Mouse (Mus musculus): ENCODE data around the gene Pik3cd. TPM values are rescaled to one million over a fixed set of nuclear protein-coding genes. Genes with fewer than 3 reads are reported as not detected.

The Pik3cd gene
- polyA plus RNA-seq (2021; fragmentation: Nextera tagmentation), result 4.3 and 6.9 TPM in 2 replicates
- long read RNA-seq, experiment 1, partial matches to known transcripts, result 4 of 13 reads
- long read RNA-seq, experiment 1, other reads (novel, unspliced or antisense), result 8 of 13 reads
- long read RNA-seq, experiment 2, full-length matches to known transcripts, result 1 of 37 reads
- long read RNA-seq, experiment 2, partial matches to known transcripts, result 11 of 37 reads
- long read RNA-seq, experiment 2, other reads (novel, unspliced or antisense), result 25 of 37 reads

GRCm38 (mm10) chr4:149702210-149702979, at the start of gene Pik3cd:
Gene Pik3cd, minus strand, starts transcription at chr4:149702571.

GRCm38 (mm10) chr4:149737383-149738324, 35.3 kb upstream of the Pik3cd start, which contains the start of gene Tmem201:
Gene Tmem201, minus strand, starts transcription at chr4:149738044.

Small RNA genes within 50 kb of the gene (microRNA-seq; reads per million reads assigned to microRNA genes)
- 0.64 reads per million for gene Mir7023

Other genes starting within 250 kb of the Pik3cd start
- 0.79 TPM in 1 of 2 replicates, not detected in the other for gene Rbp7, start 247.6 kb downstream of the Pik3cd start, polyA plus RNA-seq (2021; fragmentation: Nextera tagmentation)
- not detected in 2 replicates for gene Tmem274, start 225.2 kb downstream of the Pik3cd start, polyA plus RNA-seq (2021; fragmentation: Nextera tagmentation)
- 3.3 and 4.4 TPM in 2 replicates for gene Nmnat1, start 217.4 kb downstream of the Pik3cd start, polyA plus RNA-seq (2021; fragmentation: Nextera tagmentation)
- gene Lzic, start 217.3 kb downstream of the Pik3cd start, polyA plus RNA-seq (2021; fragmentation: Nextera tagmentation), result 18.3 and 22.7 TPM in 2 replicates
- 52.4 and 68.7 TPM in 2 replicates for gene Ctnnbip1, start 184.3 kb downstream of the Pik3cd start, polyA plus RNA-seq (2021; fragmentation: Nextera tagmentation)
- 65.3 and 70.3 TPM in 2 replicates for gene Clstn1, start 116.1 kb downstream of the Pik3cd start, polyA plus RNA-seq (2021; fragmentation: Nextera tagmentation)
- 29.2 and 31.0 TPM in 2 replicates for gene Tmem201, start 35.5 kb upstream of the Pik3cd start, polyA plus RNA-seq (2021; fragmentation: Nextera tagmentation)
- gene Slc25a33, start 71.7 kb upstream of the Pik3cd start, polyA plus RNA-seq (2021; fragmentation: Nextera tagmentation), result 48.9 and 52.1 TPM in 2 replicates

All from layer of hippocampus, adult 6 months (tissue).